Mouse (Mus musculus): ENCODE data around the gene Yipf3. TPM values are rescaled to one million over a fixed set of nuclear protein-coding genes. Genes with fewer than 3 reads are reported as not detected.

The Yipf3 gene
- polyA plus RNA-seq (2012): 76.6 and 86.4 TPM in 2 replicates

DNA sequence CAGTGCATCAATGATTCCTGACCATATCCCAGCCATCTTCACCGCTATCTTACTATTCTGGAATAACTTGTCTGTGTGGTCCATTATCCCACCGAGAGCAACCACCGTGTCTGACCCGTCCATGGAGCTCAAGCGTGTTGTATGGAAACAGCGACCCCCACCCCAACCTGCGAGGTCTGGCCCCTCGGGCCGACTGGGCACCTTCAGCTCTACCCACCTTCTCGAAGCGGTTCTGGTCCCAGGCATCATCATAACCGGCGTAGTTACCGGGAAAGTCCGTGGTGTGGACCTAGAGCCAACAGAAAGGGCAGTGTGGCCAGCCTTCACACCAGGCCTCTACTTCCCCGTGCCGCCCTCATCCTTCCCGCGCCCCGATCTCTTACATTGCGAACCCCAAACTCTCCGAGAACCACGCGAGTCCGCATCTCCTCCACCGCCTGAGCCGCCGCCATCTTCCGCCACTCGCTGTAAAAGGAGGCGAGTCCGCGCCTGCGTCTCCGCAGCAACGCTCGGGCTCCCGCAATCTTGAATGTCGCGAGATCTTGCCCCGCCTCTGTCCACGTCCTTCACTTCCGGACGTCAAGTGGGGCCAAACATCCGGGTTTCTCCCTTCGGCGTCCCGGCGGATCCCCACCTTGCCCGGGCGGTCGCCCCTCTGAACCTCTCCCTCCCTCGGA lies at the start of gene Yipf3, which contains the start of gene Polr1c:
Gene Yipf3, plus strand, starts transcription at position 569 of the 677 bp plus-strand sequence.
Gene Polr1c, minus strand, starts transcription at position 543 of the 677 bp plus-strand sequence.
- no peak for TF ChIP-seq GATA1 (IDR thresholded peaks at IDR 0.05; ENCODE audit: low read length)

DNA sequence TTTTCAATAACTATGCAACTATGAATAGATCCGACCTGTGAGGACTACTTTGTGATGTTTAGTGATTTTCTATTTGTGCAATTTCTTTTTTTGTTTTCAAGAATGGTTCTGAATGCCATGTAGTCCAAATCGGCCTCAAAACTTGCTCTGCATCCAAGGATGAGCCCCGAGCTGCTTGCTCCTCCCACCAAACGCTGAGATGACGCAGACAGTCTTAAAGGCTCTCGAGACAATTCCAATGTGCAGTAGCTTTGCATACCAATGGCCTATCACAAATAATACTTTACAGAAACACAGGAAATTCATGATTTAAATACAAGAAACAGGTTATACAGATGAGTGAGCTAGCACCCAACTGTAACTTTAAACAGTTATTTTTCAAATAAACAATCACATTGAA lies 46.7 kb upstream of the Yipf3 start:
- TF ChIP-seq GATA1 (IDR thresholded peaks at IDR 0.05; ENCODE audit: low read length): no peak

DNA sequence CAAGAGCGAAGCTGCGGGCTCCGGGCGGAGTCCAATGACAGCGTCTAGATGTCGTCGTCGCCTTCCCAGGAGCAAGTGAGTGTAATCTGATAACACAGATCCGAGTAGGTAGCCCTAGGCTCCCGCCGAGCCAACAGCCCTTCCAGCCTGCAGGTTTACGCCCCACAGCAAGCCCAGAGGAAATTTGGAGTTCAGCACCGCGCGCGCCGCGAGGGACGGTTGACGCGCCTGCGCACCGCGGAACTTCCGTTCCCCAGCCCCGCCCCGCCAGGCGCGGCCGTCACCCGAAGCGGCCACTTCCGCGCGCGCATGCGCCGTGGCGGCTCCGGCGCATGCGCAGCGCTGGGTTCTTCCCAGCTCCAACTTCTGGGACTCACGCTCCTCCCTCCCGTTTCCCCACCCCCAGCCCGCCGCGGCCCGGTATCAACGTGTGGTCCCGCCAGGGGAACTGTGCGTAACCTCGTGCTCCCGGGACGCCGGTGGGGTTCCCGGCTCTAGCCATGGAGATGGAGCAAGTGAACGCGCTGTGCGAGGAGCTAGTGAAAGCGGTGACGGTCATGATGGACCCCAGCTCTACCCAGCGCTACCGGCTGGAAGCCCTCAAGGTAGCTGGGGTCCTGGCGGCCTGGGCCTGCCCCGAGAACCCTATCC lies 45.3 kb upstream of the Yipf3 start, which contains the start of the genes Polh and Xpo5:
Gene Polh, minus strand, starts transcription at position 225 of the 651 bp plus-strand sequence.
Gene Xpo5, plus strand, starts transcription at position 362 of the 651 bp plus-strand sequence.
- TF ChIP-seq GATA1 (IDR thresholded peaks at IDR 0.05; ENCODE audit: low read length): peak; percentile 17

DNA sequence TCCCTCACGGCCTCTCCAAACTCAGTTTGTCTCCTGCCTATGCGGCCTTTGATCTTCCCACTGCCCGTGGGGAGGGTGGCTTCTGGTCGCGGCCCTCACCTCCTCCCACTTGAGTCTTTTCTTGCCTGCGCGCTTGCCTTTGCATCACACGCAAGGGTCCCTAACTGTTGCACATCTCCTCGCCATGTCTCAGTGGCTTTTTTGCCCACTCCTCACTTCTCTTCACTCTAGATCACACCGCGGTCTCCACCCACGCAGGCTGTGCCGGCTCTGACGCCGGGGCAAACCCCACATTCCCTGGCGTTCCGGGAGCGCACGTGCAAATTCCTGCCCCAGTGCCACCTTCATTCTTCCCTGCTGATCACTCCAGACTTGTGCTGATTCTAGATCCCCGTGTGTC lies 44.8 kb upstream of the Yipf3 start:
- TF ChIP-seq GATA1 (IDR thresholded peaks at IDR 0.05; ENCODE audit: low read length): no peak

DNA sequence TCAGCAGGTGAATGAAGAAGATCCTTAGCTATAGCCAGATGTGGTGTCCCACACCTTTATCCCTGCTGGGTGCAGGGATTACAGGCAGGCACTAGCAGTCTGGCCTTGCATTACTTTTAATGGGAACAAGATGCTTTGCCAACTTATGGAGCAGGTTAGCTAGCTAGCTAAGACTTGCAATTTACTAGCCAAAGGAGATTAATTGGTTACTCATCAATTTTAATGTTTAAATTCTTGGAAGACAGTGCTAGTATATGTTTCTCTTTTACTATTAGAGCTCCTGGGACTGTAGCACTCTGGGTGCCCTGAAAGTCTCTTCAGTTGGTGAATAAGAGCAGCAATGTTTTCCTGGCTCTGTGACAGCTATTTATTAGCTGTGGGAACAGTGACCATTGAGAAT lies 41.2 kb upstream of the Yipf3 start:
- no peak for TF ChIP-seq GATA1 (IDR thresholded peaks at IDR 0.05; ENCODE audit: low read length)

DNA sequence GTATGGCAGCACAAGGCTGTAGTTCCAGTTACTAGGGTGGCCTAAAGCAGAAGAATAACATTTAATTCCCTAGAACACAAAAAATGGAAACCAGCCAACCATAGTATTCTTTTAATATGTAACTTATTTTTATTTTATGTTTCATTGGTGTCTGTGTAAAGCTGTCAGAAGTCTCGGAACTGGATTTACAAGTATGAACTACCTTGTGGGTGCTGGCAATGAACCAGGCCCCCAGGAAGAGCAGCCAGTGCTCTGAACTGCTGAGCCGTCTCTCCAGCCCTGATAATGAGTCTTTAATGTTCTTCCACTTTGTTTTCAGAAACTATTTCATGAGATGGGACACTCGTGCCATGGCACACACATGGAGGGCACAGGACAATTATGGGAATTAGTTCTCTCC lies 37.3 kb upstream of the Yipf3 start:
- no peak for TF ChIP-seq GATA1 (IDR thresholded peaks at IDR 0.05; ENCODE audit: low read length)

DNA sequence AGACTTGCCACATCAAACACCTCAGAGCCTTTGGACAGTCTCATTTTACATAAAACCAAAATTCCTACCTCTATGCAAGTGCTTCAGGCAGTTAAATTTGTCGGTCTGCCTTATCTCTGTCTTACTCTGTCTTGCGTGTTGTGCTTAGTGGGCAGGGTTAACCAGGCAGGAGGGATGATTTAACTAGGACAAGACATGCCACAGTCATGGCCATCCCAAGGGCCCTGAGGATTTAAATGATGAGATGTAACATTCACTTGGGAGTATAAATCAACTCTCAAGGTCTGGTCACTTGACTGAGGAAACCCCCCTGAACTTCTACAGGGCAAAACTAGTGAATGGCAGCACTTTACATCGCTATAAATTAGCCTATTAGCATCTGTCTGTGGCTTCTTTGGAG lies 26.3 kb upstream of the Yipf3 start:
- no peak for TF ChIP-seq GATA1 (IDR thresholded peaks at IDR 0.05; ENCODE audit: low read length)

DNA sequence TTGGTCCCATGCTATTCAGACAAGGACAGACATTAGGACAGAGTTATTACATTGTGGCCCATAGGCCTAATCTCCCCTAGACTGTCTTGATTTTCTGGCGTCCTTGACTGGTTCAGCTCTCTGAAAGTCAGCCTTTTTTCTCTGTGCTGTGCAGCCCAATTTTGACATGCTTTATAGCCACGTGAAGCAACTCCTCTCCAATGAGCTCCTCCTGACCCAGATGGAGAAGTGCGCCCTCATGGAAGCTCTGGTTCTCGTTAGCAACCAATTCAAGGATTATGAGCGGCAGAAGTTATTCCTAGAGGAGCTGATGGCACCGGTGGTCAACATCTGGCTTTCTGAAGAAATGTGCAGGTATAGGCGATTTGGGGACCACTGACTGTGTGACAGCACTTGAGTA lies 20.3 kb upstream of the Yipf3 start:
- no peak for TF ChIP-seq GATA1 (IDR thresholded peaks at IDR 0.05; ENCODE audit: low read length)

DNA sequence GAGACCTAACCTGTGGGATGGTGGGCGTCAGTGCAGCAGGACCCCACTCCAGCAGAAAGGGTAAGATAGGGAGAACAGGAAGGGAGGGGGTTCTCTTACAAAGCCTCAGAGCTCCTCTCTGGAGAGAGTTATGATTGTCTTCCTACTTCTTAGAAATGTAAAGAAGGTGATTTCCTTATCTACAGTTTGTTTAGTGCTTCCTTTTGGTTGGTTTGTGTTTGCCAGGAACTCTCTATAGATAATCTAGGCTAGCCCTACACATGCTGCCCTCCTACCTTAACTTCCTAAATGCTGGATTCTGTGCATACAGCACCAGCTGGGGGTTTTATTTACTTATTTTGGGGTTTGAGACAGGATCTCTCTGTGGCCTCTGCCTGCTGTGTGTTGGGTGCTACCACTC lies 11.8 kb upstream of the Yipf3 start:
- no peak for TF ChIP-seq GATA1 (IDR thresholded peaks at IDR 0.05; ENCODE audit: low read length)

DNA sequence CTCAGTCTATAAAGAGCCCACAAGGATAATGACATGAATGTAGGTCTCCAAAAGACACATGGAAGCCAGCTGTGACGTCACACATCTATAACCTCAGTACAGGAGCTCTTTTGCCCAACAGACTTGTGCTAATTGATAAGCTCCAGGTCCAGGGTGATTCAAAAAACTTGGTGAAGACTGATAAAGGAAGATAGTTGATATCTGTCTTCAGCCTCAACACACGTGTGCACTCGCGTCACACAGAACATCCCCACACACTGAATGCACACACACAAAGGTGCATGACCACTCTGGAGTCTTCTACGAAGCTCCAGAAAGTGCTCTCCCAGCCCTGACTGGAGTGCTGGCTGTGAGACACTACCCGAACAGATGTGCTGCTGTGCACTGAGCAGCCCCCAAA lies 10.8 kb upstream of the Yipf3 start:
- TF ChIP-seq GATA1 (IDR thresholded peaks at IDR 0.05; ENCODE audit: low read length): no peak

DNA sequence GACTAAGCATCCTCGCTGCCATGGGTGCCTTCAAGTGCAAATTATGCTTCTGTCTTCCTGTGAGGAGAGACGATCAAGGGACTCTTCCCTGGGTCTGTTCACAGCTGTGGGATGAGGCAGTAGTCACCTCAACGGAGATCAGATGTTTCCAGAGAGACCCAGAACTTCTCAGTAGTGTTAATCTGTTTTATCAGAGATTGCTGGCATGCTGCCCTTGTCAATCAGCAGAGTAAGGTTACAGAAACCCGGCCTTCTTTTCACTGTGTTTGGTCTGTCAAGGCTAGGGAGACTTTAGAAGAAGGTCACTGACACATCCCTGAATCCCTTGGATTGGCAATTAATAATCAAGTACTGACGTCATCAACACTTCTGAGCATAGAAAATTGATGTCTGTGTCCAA lies 10.4 kb upstream of the Yipf3 start:
- no peak for TF ChIP-seq GATA1 (IDR thresholded peaks at IDR 0.05; ENCODE audit: low read length)

DNA sequence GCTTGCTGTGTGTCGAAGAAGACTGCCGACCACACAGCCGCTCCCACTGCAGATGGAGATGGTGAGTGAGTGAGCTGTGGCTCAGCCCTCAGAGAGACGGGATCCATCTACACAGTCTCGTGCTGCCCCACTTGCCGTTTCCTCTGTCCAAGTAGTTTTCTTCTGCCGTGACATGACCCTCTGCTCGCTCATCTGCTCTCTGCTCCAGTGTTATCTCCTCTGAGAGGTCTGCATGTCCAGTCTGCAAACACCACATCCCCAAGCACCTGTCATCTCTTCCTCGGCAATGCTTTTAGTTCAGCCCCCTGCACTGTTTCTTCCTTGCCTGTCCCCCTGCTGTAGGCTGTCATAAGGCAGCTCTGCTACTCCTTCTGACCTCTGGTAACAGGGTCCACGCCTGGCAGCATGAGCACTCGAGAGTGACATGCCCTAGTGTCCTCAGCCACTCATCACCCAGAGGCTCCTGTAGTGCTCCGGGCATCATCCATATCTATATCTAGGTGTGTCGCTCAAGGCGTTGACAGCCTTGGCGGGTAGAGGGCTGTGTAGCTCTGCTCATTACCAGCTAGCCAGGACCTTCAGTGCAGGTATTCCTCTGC lies 8.3 kb upstream of the Yipf3 start:
- TF ChIP-seq GATA1 (IDR thresholded peaks at IDR 0.05; ENCODE audit: low read length): no peak

DNA sequence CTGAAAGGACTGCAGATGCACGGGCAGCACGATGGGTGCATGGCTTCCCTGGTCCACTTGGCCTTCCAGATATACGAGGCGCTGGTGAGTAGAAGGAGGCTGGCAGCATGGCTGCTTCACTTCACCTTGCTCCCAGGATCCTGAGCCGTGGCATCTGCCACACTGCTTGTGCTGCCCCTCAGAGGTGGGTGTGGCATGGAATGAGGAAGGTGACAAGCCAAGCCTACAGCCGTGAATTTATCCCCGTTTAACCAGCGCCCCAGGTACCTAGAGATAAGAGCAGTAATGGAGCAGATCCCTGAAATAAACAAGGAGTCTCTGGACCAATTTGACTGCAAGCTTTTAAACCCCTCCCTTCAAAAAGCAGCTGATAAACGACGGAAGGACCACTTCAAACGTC lies 6.4 kb upstream of the Yipf3 start:
- TF ChIP-seq GATA1 (IDR thresholded peaks at IDR 0.05; ENCODE audit: low read length): no peak

DNA sequence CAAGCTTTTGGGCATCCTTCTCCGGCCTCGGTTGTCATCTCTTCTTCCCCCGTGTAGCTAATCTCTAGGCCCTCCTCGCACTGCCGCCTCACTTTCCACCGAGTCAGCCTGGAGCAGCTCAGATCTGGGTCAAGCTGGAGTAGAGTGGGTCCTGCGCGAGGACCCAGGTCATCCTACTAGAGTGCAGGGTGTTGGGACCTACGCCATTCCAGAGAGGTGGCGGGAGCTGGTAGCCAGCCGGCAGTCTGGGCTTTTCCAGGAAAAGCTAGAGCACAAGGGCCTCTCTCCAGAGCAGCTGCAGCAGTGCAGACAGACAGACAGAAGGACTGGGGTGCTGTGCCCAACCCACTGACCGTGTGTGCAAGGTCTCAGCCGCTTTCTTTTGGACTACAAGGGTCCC lies 5.6 kb upstream of the Yipf3 start:
- TF ChIP-seq GATA1 (IDR thresholded peaks at IDR 0.05; ENCODE audit: low read length): no peak

DNA sequence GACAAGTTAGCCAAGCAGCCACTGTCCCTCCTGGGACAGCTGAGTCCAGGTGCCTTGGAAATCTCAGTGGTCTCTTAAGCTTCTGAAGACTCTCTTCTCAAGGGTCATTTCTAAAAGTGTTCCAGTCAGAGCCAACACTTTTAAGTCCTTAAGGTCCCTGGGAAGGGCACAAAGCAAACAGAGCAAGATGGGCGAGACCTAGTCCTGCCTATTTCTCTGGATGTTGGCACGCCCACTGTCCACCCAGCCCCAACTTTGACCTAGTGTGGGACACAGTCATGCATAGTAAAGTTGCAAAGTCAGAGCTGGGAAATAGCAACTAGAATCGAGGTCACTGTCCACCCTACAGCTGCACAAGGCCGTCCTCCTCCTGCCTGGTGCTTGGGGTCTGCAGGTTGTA lies 4.9 kb upstream of the Yipf3 start:
- no peak for TF ChIP-seq GATA1 (IDR thresholded peaks at IDR 0.05; ENCODE audit: low read length)

DNA sequence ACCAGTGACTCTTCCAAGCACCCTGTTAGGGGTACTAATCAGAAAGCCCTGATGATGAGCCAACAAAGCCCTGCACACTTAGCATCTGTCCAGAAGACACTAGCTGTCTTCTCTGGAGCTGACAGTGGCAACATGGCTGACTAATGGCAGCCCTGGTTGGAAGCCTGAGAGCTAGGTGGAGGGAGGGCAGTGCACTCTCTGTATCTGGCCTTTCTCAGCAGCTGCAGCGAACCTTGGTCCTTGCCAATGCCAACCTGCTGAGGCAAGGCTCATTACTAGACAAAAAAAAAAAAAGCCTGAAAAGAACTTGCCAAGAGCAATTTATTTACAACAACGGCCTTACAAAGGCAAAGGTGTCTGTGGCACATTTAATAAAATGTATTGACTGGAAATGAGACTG lies 4.3 kb upstream of the Yipf3 start:
- no peak for TF ChIP-seq GATA1 (IDR thresholded peaks at IDR 0.05; ENCODE audit: low read length)

DNA sequence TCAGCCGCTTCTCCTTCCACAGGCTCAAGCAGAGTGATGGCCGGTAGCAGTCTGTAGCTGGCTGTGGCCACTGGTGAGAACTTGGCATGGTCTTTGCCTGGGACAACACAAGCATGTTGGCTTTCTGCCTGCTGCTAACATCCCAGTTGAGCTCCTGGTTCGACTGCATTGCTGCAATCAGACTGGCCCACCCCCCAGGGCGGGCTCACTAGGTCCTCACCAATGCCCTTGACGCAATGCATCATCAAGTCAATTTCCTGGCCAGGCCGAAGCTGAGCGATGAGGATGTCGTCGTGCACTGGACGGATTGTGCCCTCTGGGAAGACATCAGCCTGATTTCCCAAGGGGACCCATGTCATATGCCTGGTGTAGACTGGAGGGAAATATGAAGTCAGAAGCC lies 3.3 kb upstream of the Yipf3 start:
- TF ChIP-seq GATA1 (IDR thresholded peaks at IDR 0.05; ENCODE audit: low read length): no peak
